Mouse (Mus musculus): ENCODE results near the gene Adcy10. TPM values are rescaled to one million over a fixed set of nuclear protein-coding genes. Genes with fewer than 3 reads are reported as not detected.
A peak's percentile ranks its signal among the peaks of the same experiment; 100 is the strongest.

The Adcy10 gene
- total and polyA plus RNA-seq, 2 experiments from 2014 or later = not detected

- Histone ChIP-seq H3K4me3 (ENCODE audit: low read depth, low read length) (no peak overlapping the region), H3K9me3 (replicated peaks; ENCODE audit: control insufficient read depth, low read length) (no peaks in the 10 kb centered on the region), H3K4me1 (ENCODE audit: control insufficient read depth, insufficient read depth) (no peaks in the 10 kb centered on the region), H3K4me2 (ENCODE audit: low read depth, low read length) (no peak overlapping the region), H3K9ac (replicated peaks; ENCODE audit: low read depth, low read length) (no peak overlapping the region), H3K36me3 (replicated peaks; ENCODE audit: control insufficient read depth, insufficient read depth, low read length) (no peaks in the 10 kb centered on the region), H3K27ac (ENCODE audit: low read depth) (no peak overlapping the region), H3K27me3 (ENCODE audit: control insufficient read depth, insufficient read depth, low read length) (no peaks in the 10 kb centered on the region)
- TF ChIP-seq CTCF (IDR thresholded peaks at IDR 0.05; ENCODE audit: low read depth) (no peak), EP300 (IDR thresholded peaks at IDR 0.05; ENCODE audit: low read depth) (no peak)
- 60% methylated on average over 12 of the region's 12 CpGs for WGBS
- no peak for ATAC-seq (ENCODE audit: insufficient read depth, low read depth)
- peak; percentile 23 for DNase-seq (ENCODE audit: low spot score)
Observed at GRCm38 (mm10) chr1:165536079-165536675, 51.2 kb downstream of the Adcy10 start.

DNA sequence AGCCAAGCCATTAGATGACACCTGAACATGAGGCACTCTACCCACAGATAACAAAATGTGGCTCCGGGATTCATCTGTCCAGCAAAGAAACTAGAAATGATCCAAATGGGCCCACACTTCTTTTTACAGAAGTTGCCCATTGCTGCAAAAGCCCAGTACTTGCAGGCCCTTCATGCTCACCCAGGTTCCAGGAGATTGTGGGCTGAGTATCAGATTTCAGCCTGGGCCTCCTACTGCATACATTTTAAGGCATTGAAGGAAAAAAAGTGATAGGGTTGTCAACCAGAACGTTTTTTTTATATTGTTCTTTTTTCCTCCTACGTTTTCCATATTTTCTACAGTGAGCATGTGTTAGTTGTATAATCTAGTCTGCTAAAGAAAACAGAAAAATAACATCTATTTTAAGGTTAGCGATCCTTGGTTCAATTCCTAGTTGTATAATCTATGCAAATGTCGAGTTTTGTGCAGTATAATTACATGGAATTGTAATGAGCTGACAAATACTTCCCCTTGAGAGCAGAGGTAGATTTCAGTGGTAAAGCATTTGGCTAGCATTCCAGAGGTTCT is 52.3 kb downstream of the Adcy10 start:
- no peak overlapping the region for H3K9ac ChIP-seq (replicated peaks; ENCODE audit: low read depth, low read length)
- ATAC-seq (ENCODE audit: insufficient read depth, low read depth) = no peak
- H3K4me2 ChIP-seq (ENCODE audit: low read depth, low read length) = no peak overlapping the region
- DNase-seq (ENCODE audit: low spot score) = no peak
- no peak overlapping the region for H3K27ac ChIP-seq (ENCODE audit: low read depth)
- H3K36me3 ChIP-seq (replicated peaks; ENCODE audit: control insufficient read depth, insufficient read depth, low read length) = no peaks in the 10 kb centered on the region
- H3K4me3 ChIP-seq (ENCODE audit: low read depth, low read length) = no peak overlapping the region
- WGBS = 57% methylated on average over 5 of the region's 5 CpGs
- no peaks in the 10 kb centered on the region for H3K4me1 ChIP-seq (ENCODE audit: control insufficient read depth, insufficient read depth)
- TF ChIP-seq CTCF (IDR thresholded peaks at IDR 0.05; ENCODE audit: low read depth) (no peak), EP300 (IDR thresholded peaks at IDR 0.05; ENCODE audit: low read depth) (no peak)
- no peaks in the 10 kb centered on the region for H3K27me3 ChIP-seq (ENCODE audit: control insufficient read depth, insufficient read depth, low read length)
- H3K9me3 ChIP-seq (replicated peaks; ENCODE audit: control insufficient read depth, low read length) = no peaks in the 10 kb centered on the region

GRCm38 (mm10) chr1:165556711-165557110 is 71.7 kb downstream of the Adcy10 start:
- WGBS = 34% methylated on average over 2 of the region's 2 CpGs

GRCm38 (mm10) chr1:165559073-165559472 is 74.1 kb downstream of the Adcy10 start:
- WGBS = 75% methylated on average over 9 of the region's 9 CpGs
- H3K9ac ChIP-seq (replicated peaks; ENCODE audit: low read depth, low read length) = no peak overlapping the region
- H3K27ac ChIP-seq (ENCODE audit: low read depth) = no peak overlapping the region
- H3K4me2 ChIP-seq (ENCODE audit: low read depth, low read length) = no peak overlapping the region
- TF ChIP-seq CTCF (IDR thresholded peaks at IDR 0.05; ENCODE audit: low read depth) (no peak), EP300 (IDR thresholded peaks at IDR 0.05; ENCODE audit: low read depth) (no peak)
- H3K4me3 ChIP-seq (ENCODE audit: low read depth, low read length) = no peak overlapping the region
- ATAC-seq (ENCODE audit: insufficient read depth, low read depth) (no peak), DNase-seq (ENCODE audit: low spot score) (no peak)
- H3K36me3 ChIP-seq (replicated peaks; ENCODE audit: control insufficient read depth, insufficient read depth, low read length) = no peaks in the 10 kb centered on the region
- H3K9me3 ChIP-seq (replicated peaks; ENCODE audit: control insufficient read depth, low read length) = no peaks in the 10 kb centered on the region
- no peaks in the 10 kb centered on the region for H3K27me3 ChIP-seq (ENCODE audit: control insufficient read depth, insufficient read depth, low read length)
- H3K4me1 ChIP-seq (ENCODE audit: control insufficient read depth, insufficient read depth) = no peaks in the 10 kb centered on the region

More at GRCm38 (mm10) chr1:165556711-165557110, 71.7 kb downstream of the Adcy10 start:
- Histone ChIP-seq H3K27ac (ENCODE audit: low read depth) (no peak overlapping the region), H3K9ac (replicated peaks; ENCODE audit: low read depth, low read length) (no peak overlapping the region), H3K9me3 (replicated peaks; ENCODE audit: control insufficient read depth, low read length) (0 out of 2 replicates have a peak, but pooled peaks cover 5% of the 10 kb centered on the region), H3K4me3 (ENCODE audit: low read depth, low read length) (no peak overlapping the region), H3K4me2 (ENCODE audit: low read depth, low read length) (no peak overlapping the region), H3K36me3 (replicated peaks; ENCODE audit: control insufficient read depth, insufficient read depth, low read length) (no peaks in the 10 kb centered on the region), H3K27me3 (ENCODE audit: control insufficient read depth, insufficient read depth, low read length) (no peaks in the 10 kb centered on the region), H3K4me1 (ENCODE audit: control insufficient read depth, insufficient read depth) (no peaks in the 10 kb centered on the region)
- no peak for TF ChIP-seq CTCF (IDR thresholded peaks at IDR 0.05; ENCODE audit: low read depth)
- TF ChIP-seq EP300 (IDR thresholded peaks at IDR 0.05; ENCODE audit: low read depth) = no peak
- no peak for ATAC-seq (ENCODE audit: insufficient read depth, low read depth)
- no peak for DNase-seq (ENCODE audit: low spot score)

- H3K27me3 ChIP-seq (ENCODE audit: control insufficient read depth, insufficient read depth, low read length) = no peaks in the 10 kb centered on the region
- no peak overlapping the region for H3K9ac ChIP-seq (replicated peaks; ENCODE audit: low read depth, low read length)
- no peak overlapping the region for H3K4me3 ChIP-seq (ENCODE audit: low read depth, low read length)
- no peaks in the 10 kb centered on the region for H3K9me3 ChIP-seq (replicated peaks; ENCODE audit: control insufficient read depth, low read length)
- H3K4me2 ChIP-seq (ENCODE audit: low read depth, low read length) = no peak overlapping the region
- no peak overlapping the region for H3K27ac ChIP-seq (ENCODE audit: low read depth)
- TF ChIP-seq EP300 (IDR thresholded peaks at IDR 0.05; ENCODE audit: low read depth) (no peak), CTCF (IDR thresholded peaks at IDR 0.05; ENCODE audit: low read depth) (no peak)
- no peaks in the 10 kb centered on the region for H3K4me1 ChIP-seq (ENCODE audit: control insufficient read depth, insufficient read depth)
- WGBS = 89% methylated on average over 4 of the region's 4 CpGs
- H3K36me3 ChIP-seq (replicated peaks; ENCODE audit: control insufficient read depth, insufficient read depth, low read length) = no peaks in the 10 kb centered on the region
- DNase-seq (ENCODE audit: low spot score) = no peak
- ATAC-seq (ENCODE audit: insufficient read depth, low read depth) = no peak
Observed at GRCm38 (mm10) chr1:165565283-165565682, 80.3 kb downstream of the Adcy10 start.

GRCm38 (mm10) chr1:165567466-165567865 is 82.5 kb downstream of the Adcy10 start:
- DNase-seq (ENCODE audit: low spot score) = no peak
- no peak overlapping the region for H3K27ac ChIP-seq (ENCODE audit: low read depth)
- no peaks in the 10 kb centered on the region for H3K36me3 ChIP-seq (replicated peaks; ENCODE audit: control insufficient read depth, insufficient read depth, low read length)
- TF ChIP-seq CTCF (IDR thresholded peaks at IDR 0.05; ENCODE audit: low read depth) = no peak
- no peak for TF ChIP-seq EP300 (IDR thresholded peaks at IDR 0.05; ENCODE audit: low read depth)
- no peaks in the 10 kb centered on the region for H3K9me3 ChIP-seq (replicated peaks; ENCODE audit: control insufficient read depth, low read length)
- no peak overlapping the region for H3K9ac ChIP-seq (replicated peaks; ENCODE audit: low read depth, low read length)
- no peak overlapping the region for H3K4me3 ChIP-seq (ENCODE audit: low read depth, low read length)
- no peaks in the 10 kb centered on the region for H3K27me3 ChIP-seq (ENCODE audit: control insufficient read depth, insufficient read depth, low read length)
- no peaks in the 10 kb centered on the region for H3K4me1 ChIP-seq (ENCODE audit: control insufficient read depth, insufficient read depth)
- no peak overlapping the region for H3K4me2 ChIP-seq (ENCODE audit: low read depth, low read length)
- no peak for ATAC-seq (ENCODE audit: insufficient read depth, low read depth)
- 58% methylated on average over 7 of the region's 7 CpGs for WGBS
